Mouse (Mus musculus): ENCODE data around the gene Hmga2. TPM values are rescaled to one million over a fixed set of nuclear protein-coding genes. Genes with fewer than 3 reads are reported as not detected.

Gene Hmga2
- total and polyA plus RNA-seq, 3 experiments = 0.15 TPM; not detected in 2

DNA sequence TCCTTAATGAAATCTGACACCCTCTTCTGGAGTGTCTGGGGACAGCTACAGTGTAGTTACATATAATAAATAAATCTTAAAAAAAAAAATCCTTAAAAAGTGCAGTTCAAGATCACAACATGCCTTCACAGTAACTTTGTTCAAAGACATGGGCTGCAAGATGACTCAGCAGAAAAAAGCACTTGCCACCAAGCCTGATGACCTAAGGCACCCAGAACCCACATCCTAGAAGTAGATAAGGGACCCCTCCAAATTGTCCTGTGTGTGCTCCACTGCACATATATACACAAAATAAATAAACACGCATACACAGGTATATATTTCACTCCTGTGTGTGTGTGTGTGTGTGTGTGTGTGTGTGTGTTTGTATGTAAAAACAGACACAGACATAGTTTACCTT is 18.4 kb upstream of the Hmga2 start:
- H3K9ac ChIP-seq (ENCODE audit: control insufficient read depth, low read depth, low read length, poor library complexity, severe bottlenecking) = no peak overlapping the region
- no peaks in the 10 kb centered on the region for H3K4me1 ChIP-seq (ENCODE audit: control insufficient read depth in 1 of 2, insufficient read depth in 2 of 2, low read length in 2 of 2)
- no peaks in the 10 kb centered on the region for H3K9me3 ChIP-seq (replicated peaks; ENCODE audit: insufficient read depth, low read length)
- no peak overlapping the region for H3K27ac ChIP-seq (ENCODE audit: control insufficient read depth, low read depth, low read length)
- H3K79me2 ChIP-seq (ENCODE audit: control insufficient read depth, insufficient read depth, low read length, poor library complexity) = no peaks in the 10 kb centered on the region
- no peaks in the 10 kb centered on the region for H3K36me3 ChIP-seq (ENCODE audit: control insufficient read depth in 1 of 2, insufficient read depth in 2 of 2, low read length in 2 of 2)
- DNase-seq (ENCODE audit: low read depth, low spot score) = no peak
- H3K27me3 ChIP-seq (ENCODE audit: control insufficient read depth in 1 of 2, insufficient read depth in 2 of 2, low read length in 2 of 2) = no peaks in the 10 kb centered on the region
- TF ChIP-seq USF2 (IDR thresholded peaks at IDR 0.05; ENCODE audit: borderline replicate concordance in 1 of 2, insufficient read depth in 1 of 2, low read depth in 1 of 2, low read length in 2 of 2) (no peak), EP300 (IDR thresholded peaks at IDR 0.05; ENCODE audit: low read depth in 1 of 2, low read length in 2 of 2) (no peak), HCFC1 (IDR thresholded peaks at IDR 0.05; ENCODE audit: low read depth, low read length) (no peak), MYB (IDR thresholded peaks at IDR 0.05; ENCODE audit: low read depth, low read length) (no peak), RCOR1 (IDR thresholded peaks at IDR 0.05; ENCODE audit: low read depth, low read length) (no peak), POLR2AphosphoS5 (IDR thresholded peaks at IDR 0.05; ENCODE audit: borderline replicate concordance, low read depth, low read length) (no peak), E2F4 (IDR thresholded peaks at IDR 0.05; ENCODE audit: borderline replicate concordance, low read depth, low read length) (no peak), ZKSCAN1 (IDR thresholded peaks at IDR 0.05; ENCODE audit: low read depth, low read length) (no peak), SIN3A (IDR thresholded peaks at IDR 0.05; ENCODE audit: low read length) (no peak), JUND (IDR thresholded peaks at IDR 0.05; ENCODE audit: low read depth, low read length) (no peak), CHD2 (IDR thresholded peaks at IDR 0.05; ENCODE audit: low read length) (no peak)
- no peak overlapping the region for H3K4me3 ChIP-seq (ENCODE audit: control insufficient read depth in 1 of 2, insufficient read depth in 1 of 2, low read depth in 2 of 2, low read length in 2 of 2)

DNA sequence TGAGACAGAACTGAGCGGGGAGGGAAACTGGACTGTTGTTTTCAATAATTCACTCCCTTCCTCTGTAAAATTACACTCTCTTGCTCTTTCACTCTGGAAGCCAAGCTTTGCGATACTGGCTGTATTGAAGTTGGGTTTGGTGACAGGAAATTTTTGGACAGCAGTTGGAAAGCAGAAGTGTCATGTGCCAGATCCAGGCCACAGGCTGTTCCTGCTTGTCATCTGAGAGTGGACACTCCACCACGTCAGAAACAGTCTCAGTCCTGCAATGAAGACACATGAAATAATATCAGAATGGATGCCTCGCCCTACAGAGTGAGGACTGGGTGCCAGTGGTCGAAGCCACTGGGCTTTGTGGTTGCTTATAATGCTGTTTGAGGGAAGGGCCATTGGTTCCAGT is 15.2 kb upstream of the Hmga2 start:
- Histone ChIP-seq H3K79me2 (ENCODE audit: control insufficient read depth, insufficient read depth, low read length, poor library complexity) (no peaks in the 10 kb centered on the region), H3K9me3 (replicated peaks; ENCODE audit: insufficient read depth, low read length) (no peaks in the 10 kb centered on the region), H3K36me3 (ENCODE audit: control insufficient read depth in 1 of 2, insufficient read depth in 2 of 2, low read length in 2 of 2) (no peaks in the 10 kb centered on the region), H3K9ac (ENCODE audit: control insufficient read depth, low read depth, low read length, poor library complexity, severe bottlenecking) (no peak overlapping the region), H3K27me3 (ENCODE audit: control insufficient read depth in 1 of 2, insufficient read depth in 2 of 2, low read length in 2 of 2) (no peaks in the 10 kb centered on the region), H3K4me3 (ENCODE audit: control insufficient read depth in 1 of 2, insufficient read depth in 1 of 2, low read depth in 2 of 2, low read length in 2 of 2) (no peak overlapping the region), H3K4me1 (ENCODE audit: control insufficient read depth in 1 of 2, insufficient read depth in 2 of 2, low read length in 2 of 2) (no peaks in the 10 kb centered on the region), H3K27ac (ENCODE audit: control insufficient read depth, low read depth, low read length) (no peak overlapping the region)
- DNase-seq (ENCODE audit: low read depth, low spot score) = no peak
- no peak for TF ChIP-seq NRF1 (IDR thresholded peaks at IDR 0.05; ENCODE audit: insufficient read depth, low read depth, low read length, poor library complexity, severe bottlenecking)
- no peak for TF ChIP-seq ZC3H11A (IDR thresholded peaks at IDR 0.05; ENCODE audit: low read depth, low read length)
- no peak for TF ChIP-seq ZNF384 (IDR thresholded peaks at IDR 0.05; ENCODE audit: low read depth, low read length)

DNA sequence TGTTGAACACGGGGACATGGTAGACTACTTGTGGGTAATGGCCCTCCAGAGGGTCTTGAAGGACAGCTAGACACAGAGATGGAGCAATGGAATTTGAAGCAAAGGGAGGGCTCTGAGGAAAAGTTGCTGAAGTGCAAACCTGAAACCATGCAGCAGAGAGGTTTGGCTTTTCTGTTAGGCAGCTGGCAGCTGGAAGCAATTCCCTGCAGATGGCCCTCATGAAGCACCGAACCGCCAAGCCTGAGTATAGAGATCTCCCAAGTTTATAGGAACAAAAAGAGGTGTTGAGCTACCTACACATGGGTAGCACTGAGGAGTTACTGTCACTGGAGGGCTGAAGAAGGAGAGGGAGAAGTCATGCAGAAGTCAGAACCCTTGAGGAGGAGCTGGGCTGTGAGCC is 13.3 kb upstream of the Hmga2 start:
- Histone ChIP-seq H3K4me3 (ENCODE audit: control insufficient read depth in 1 of 2, insufficient read depth in 1 of 2, low read depth in 2 of 2, low read length in 2 of 2) (no peak overlapping the region), H3K27me3 (ENCODE audit: control insufficient read depth in 1 of 2, insufficient read depth in 2 of 2, low read length in 2 of 2) (no peaks in the 10 kb centered on the region), H3K27ac (ENCODE audit: control insufficient read depth, low read depth, low read length) (no peak overlapping the region), H3K4me1 (ENCODE audit: control insufficient read depth in 1 of 2, insufficient read depth in 2 of 2, low read length in 2 of 2) (no peaks in the 10 kb centered on the region), H3K9ac (ENCODE audit: control insufficient read depth, low read depth, low read length, poor library complexity, severe bottlenecking) (no peak overlapping the region), H3K79me2 (ENCODE audit: control insufficient read depth, insufficient read depth, low read length, poor library complexity) (no peaks in the 10 kb centered on the region), H3K36me3 (ENCODE audit: control insufficient read depth in 1 of 2, insufficient read depth in 2 of 2, low read length in 2 of 2) (no peaks in the 10 kb centered on the region), H3K9me3 (replicated peaks; ENCODE audit: insufficient read depth, low read length) (no peaks in the 10 kb centered on the region)
- TF ChIP-seq POLR2AphosphoS2 (IDR thresholded peaks at IDR 0.05; ENCODE audit: low read length) = no peak
- DNase-seq (ENCODE audit: low read depth, low spot score) = no peak
